Mouse (Mus musculus) limb, embryonic 14.5 days (tissue): ENCODE measurements around the gene Klhdc4. TPM values are rescaled to one million over a fixed set of nuclear protein-coding genes. Genes with fewer than 3 reads are reported as not detected.

Experiments used
- ATAC-seq: fragments of 200-750 bp; cut with Nextera tagmentation; 2 replicates; pipeline ENCODE4 v1.8.0; 2017; ENCODE audit warnings: low read depth, moderate number of reproducible peaks, moderate TSS enrichment; ENCODE audit not compliant: low FRiP score
- DNase-seq: peaks from one replicate; pipeline ENCODE4 v3.0.0-alpha.2; 2015; ENCODE audit warnings: low spot score
- H3K27ac ChIP-seq: fragments of 300-500 bp; sonication (generic); replicated peaks from 2 replicates; pipeline ENCODE4 v1.5.1; 2014; ENCODE audit warnings: low read depth, mild to moderate bottlenecking, low read length, moderate library complexity, mixed read lengths
- H3K27me3 ChIP-seq: fragments of 300-500 bp; sonication (generic); 2 replicates; pipeline ENCODE4 v1.6.1; 2014; ENCODE audit warnings: low read length, mixed read lengths; ENCODE audit not compliant: control insufficient read depth, insufficient read depth
- H3K36me3 ChIP-seq: fragments of 300-500 bp; sonication (generic); 2 replicates; pipeline ENCODE4 v1.6.1; 2014; ENCODE audit warnings: mild to moderate bottlenecking, low read length, moderate library complexity, mixed read lengths; ENCODE audit not compliant: control insufficient read depth, insufficient read depth
- H3K4me1 ChIP-seq: fragments of 300-500 bp; sonication (generic); 2 replicates; pipeline ENCODE4 v1.6.1; 2014; ENCODE audit warnings: antibody characterized with exemption, low read length, mixed read lengths; ENCODE audit not compliant: control insufficient read depth, insufficient read depth
- H3K4me2 ChIP-seq: fragments of 300-500 bp; sonication (generic); replicated peaks from 2 replicates; pipeline ENCODE4 v1.6.1; 2014; ENCODE audit warnings: low read depth, mild to moderate bottlenecking, low read length, moderate library complexity; ENCODE audit not compliant: severe bottlenecking
- H3K4me3 ChIP-seq: fragments of 300-500 bp; sonication (generic); replicated peaks from 2 replicates; pipeline ENCODE4 v1.5.1; 2014; ENCODE audit warnings: low read length
- H3K9ac ChIP-seq: fragments of 300-500 bp; sonication (generic); 2 replicates; pipeline ENCODE4 v1.6.1; 2014; ENCODE audit warnings: mild to moderate bottlenecking, low read depth, low read length, moderate library complexity; ENCODE audit not compliant: severe bottlenecking
- H3K9me3 ChIP-seq: fragments of 300-500 bp; sonication (generic); 2 replicates; pipeline ENCODE4 v1.6.1; 2016; ENCODE audit warnings: low read length; ENCODE audit not compliant: control insufficient read depth
- POLR2A ChIP-seq: fragments of 200-500 bp; IDR thresholded peaks from 2 replicates; pipeline ENCODE4 v1.8.0; 2012; ENCODE audit warnings: inconsistent platforms, mild to moderate bottlenecking, moderate library complexity, borderline replicate concordance; ENCODE audit not compliant: insufficient read depth, insufficient read length; ENCODE audit errors: extremely low read depth
- WGBS: fragments of 180-500 bp; shearing (Covaris S2); extraction: QIAGEN DNeasy Blood & Tissue Kit; methylation state at CpG from one replicate; pipeline ENCODE4 v1.1.7; 2014; 5-methylcytosine and 5-hydroxymethylcytosine counted together
- polyA plus RNA-seq, 2 experiments: library from polyadenylated mRNA; depleted of rRNA in 1 of 2; stranded (reverse) in 1 of 2; unstranded in 1 of 2; fragments of >200 nt; fragmentation: Nextera tagmentation in 1 of 2; extraction: Ambion mirVana in 1 of 2; gene quantifications; 2 replicates each; pipeline versions ENCODE4 v1.2.1 to v1.2.3; 2012 to 2014

Klhdc4 gene
- polyA plus RNA-seq (2012; rRNA removed) (27.2 and 37.2 TPM in 2 replicates), polyA plus RNA-seq (2014; fragmentation: Nextera tagmentation; extraction: Ambion mirVana) (32.0 and 33.9 TPM in 2 replicates)

DNA sequence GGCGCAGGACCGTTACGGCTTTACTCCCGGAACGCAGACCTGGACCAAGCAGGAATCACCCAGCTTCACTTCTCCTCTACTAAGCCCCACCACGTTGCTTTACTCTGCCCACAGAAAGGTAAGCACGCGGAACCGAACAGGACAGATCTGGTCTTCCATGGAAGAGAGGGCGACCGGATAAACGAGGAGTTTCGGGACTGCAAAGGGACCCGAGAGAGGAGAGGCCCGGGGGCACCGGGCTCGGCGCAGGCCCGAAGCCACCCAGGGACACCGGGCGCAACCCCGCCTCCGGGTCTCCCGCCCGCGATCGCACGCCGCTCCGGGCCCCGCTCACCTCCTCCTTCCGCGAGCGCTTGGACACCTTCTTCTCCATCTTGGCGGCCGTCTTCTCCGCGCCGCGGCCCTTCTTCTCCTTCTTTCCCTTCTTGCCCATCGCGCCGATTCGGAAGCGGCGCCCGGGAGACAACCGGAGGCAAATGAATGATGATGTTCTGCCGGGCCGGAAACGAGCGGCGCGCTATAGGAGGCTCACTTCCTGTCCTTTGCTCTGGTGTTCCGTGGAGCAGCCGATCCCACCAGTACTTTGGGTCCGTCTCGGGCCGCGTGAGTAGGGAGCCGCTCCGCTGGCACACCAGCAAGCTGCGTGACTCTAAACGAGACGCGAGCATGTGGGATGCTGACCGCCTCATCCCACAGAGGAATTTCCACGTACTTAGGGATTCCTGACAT lies at the start of gene Klhdc4:
Gene Klhdc4 (minus strand): TSS at position 522 of the 729 bp plus-strand sequence.
- peak; percentile 48; the same call in 1 of the 2 replicates for TF ChIP-seq POLR2A
- no peaks in the 10 kb centered on the region for H3K9me3 ChIP-seq
- 0 out of 2 replicates have a peak within 1 kb of the TSS, but pooled peaks have one; percentile 8 for H3K27ac ChIP-seq
- WGBS = under 1% methylated on average over 60 of the region's 68 CpGs
- no peaks in the 10 kb centered on the region for H3K36me3 ChIP-seq
- H3K9ac ChIP-seq = peak within 1 kb of the TSS; percentile 80
- DNase-seq (peak; percentile 84), ATAC-seq (peak; percentile 97)
- peaks cover 12% of the 10 kb centered on the region for H3K4me1 ChIP-seq
- peak within 1 kb of the TSS; percentile 88 for H3K4me3 ChIP-seq
- no peaks in the 10 kb centered on the region for H3K27me3 ChIP-seq
- H3K4me2 ChIP-seq = peak within 1 kb of the TSS; percentile 93

DNA sequence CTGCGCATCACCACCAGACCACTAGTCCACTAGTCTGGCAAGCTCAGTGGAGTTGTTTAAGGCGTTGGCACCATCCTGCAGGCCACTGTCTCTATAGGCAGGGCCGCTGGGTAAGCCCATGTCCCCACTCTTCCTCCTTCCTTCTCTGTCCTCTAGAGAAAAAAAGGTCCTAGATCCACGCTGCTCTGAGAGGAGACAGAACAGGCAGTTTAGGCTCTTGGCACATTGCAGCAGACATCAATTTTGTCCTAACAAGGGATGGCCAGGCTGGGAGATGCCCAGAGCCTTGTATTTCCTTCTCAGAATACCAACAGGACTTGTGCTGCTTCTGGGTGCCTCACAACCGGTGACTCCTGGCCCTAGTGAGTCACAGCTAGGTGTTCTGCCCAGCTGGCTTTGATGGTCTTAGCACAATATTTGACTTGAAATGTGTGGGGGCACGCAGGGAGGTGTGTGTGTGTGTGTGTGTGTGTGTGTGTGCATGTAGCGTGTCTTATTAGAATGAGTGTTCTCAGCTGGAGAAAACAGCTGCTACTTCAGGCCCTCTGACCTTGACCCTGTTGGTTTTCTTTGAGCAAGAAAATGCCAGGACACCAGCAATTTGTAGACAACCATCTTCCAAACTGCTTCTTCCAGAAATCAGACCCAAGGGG lies 48.6 kb upstream of the Klhdc4 start:
- Histone ChIP-seq H3K4me2 (no peak overlapping the region), H3K36me3 (peaks cover 10% of the 10 kb centered on the region), H3K4me1 (peaks cover 14% of the 10 kb centered on the region), H3K4me3 (no peak overlapping the region), H3K27me3 (no peaks in the 10 kb centered on the region), H3K9me3 (no peaks in the 10 kb centered on the region), H3K9ac (no peak overlapping the region), H3K27ac (no peak overlapping the region)
- WGBS = 86% methylated on average over 7 of the region's 7 CpGs
- no peak for TF ChIP-seq POLR2A
- ATAC-seq = no peak
- DNase-seq = no peak

DNA sequence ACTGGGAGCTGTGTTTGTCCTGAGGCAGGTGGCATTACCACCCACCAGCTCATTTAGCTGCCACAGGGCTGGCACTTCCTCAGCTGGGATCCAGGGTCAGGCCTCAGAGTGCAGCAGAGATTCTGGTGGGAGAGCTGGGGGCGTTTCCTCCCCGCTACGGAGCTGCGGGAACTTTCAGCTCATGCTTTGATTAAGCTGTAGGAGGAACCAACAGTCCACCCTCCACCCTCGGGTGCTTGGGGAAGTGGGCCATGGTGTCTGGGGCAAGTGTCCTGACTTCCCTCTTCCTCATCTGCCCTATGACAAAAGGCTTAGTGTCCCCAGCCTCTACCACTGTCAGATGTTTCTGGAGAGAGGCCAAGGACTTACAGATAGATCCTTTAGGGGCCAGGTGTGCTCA lies 47.8 kb upstream of the Klhdc4 start:
- DNase-seq (no peak), ATAC-seq (no peak)
- no peaks in the 10 kb centered on the region for H3K9me3 ChIP-seq
- H3K27me3 ChIP-seq = no peaks in the 10 kb centered on the region
- no peak overlapping the region for H3K27ac ChIP-seq
- H3K4me3 ChIP-seq = no peak overlapping the region
- H3K4me2 ChIP-seq = no peak overlapping the region
- TF ChIP-seq POLR2A = no peak
- WGBS = 70% methylated on average over 5 of the region's 5 CpGs
- H3K36me3 ChIP-seq = peaks cover 3% of the 10 kb centered on the region; the same call in 1 of the 2 replicates
- H3K4me1 ChIP-seq = peaks cover 16% of the 10 kb centered on the region
- H3K9ac ChIP-seq = no peak overlapping the region

DNA sequence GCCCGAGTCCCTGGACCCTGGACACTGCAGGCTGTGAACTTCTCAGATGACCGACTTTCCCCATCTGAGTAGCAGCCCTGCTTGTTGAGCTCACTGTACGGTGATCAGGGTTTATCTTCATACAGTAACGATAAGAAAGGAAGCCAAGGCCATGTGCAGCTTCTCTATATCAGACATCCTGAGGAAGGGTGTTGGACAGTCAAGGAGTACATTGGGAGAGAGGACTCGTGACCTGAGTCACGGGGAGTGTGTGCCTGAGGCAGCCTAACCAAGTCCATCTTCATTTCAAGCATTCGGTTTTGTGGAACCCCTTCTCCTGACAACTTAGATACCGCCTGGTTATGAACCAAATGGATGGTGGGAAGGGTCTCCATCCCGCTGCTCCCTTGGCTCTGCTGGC lies 46.1 kb upstream of the Klhdc4 start:
- Histone ChIP-seq H3K4me3 (no peak overlapping the region), H3K27me3 (no peaks in the 10 kb centered on the region), H3K36me3 (no peaks in the 10 kb centered on the region), H3K9me3 (no peaks in the 10 kb centered on the region), H3K27ac (no peak overlapping the region), H3K4me1 (peaks cover 19% of the 10 kb centered on the region), H3K4me2 (no peak overlapping the region), H3K9ac (no peak overlapping the region)
- WGBS = 81% methylated on average over 9 of the region's 9 CpGs
- DNase-seq (no peak), ATAC-seq (no peak)
- no peak for TF ChIP-seq POLR2A

DNA sequence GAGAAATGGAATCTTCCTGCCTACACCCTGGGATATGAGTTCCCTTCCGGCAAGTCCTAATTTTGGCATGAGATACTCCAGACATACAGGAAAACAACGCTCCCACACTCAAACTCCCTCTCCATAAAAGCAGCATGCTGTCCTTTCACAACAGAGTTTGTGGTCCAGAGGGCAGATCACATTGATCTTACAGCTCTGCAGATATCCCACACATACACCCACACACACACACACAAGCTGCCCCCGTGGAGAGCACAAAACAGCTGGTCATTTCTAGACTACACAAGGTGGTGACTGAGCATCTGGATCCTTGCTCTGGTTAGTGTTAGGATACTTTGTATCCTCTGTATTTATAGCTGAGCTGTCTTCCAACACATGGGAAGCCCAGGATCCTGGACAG lies 45.7 kb upstream of the Klhdc4 start:
- no peak for TF ChIP-seq POLR2A
- no peak overlapping the region for H3K27ac ChIP-seq
- no peak overlapping the region for H3K4me2 ChIP-seq
- WGBS = 21% methylated on average over 3 of the region's 3 CpGs
- no peak for ATAC-seq
- no peaks in the 10 kb centered on the region for H3K27me3 ChIP-seq
- H3K4me3 ChIP-seq = no peak overlapping the region
- no peaks in the 10 kb centered on the region for H3K36me3 ChIP-seq
- no peak for DNase-seq
- H3K9me3 ChIP-seq = no peaks in the 10 kb centered on the region
- H3K9ac ChIP-seq = no peak overlapping the region
- H3K4me1 ChIP-seq = peaks cover 19% of the 10 kb centered on the region
